Mouse (Mus musculus): ENCODE measurements around the gene Nrde2. TPM values are rescaled to one million over a fixed set of nuclear protein-coding genes. Genes with fewer than 3 reads are reported as not detected.

Gene Nrde2
- polyA plus RNA-seq, 1 experiment = 8.1 TPM

DNA sequence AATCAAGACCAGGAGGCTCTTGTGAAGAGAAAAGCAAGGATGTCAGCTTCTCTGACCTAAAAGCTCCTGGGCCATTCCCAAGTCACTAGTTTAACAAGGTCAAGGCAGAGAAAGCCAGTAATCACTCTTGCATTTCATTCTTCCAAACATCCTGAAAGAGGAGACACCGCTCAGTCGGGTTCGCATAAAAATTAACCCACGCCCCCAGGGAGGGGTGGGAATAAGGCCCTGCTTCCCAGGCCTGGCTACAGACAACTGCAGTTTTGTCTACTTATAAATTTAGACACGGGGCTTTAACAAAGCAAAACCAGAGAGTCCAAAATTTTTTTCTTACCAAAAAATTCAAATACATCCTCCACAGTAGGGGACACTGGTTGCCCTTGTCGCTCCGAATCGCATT lies 30.5 kb downstream of the Nrde2 start:
- Histone ChIP-seq H3K4me1 (ENCODE audit: control insufficient read depth, insufficient read depth, low read length) (no peaks in the 10 kb centered on the region), H3K4me3 (ENCODE audit: insufficient read depth, low read length) (no peak overlapping the region), H3K27ac (ENCODE audit: insufficient read depth, low read length) (no peak overlapping the region)
- TF ChIP-seq CTCF (IDR thresholded peaks at IDR 0.05; ENCODE audit: borderline replicate concordance, insufficient read depth, low read length) = no peak
- TF ChIP-seq POLR2A (IDR thresholded peaks at IDR 0.05; ENCODE audit: low read depth, low read length) = no peak

DNA sequence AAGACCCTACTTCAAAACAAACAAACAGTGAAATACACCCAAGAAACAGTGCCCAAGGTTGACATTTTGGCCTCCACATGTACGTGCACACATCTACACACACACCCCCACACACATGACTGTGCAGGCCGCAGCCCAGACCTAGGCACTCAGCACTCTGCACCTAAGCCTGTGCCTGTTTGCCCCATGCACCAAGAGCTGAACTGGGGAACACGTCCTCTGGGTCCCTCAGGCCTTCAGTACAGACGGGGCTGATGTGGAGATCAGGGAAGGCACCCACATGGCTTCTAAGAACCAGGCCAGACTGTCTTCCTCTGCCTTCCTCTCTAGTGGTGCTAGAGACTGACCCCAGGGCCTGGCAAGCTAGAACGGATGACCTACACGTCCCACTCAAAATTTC lies 30.9 kb downstream of the Nrde2 start:
- TF ChIP-seq CTCF (IDR thresholded peaks at IDR 0.05; ENCODE audit: borderline replicate concordance, insufficient read depth, low read length) (no peak), POLR2A (IDR thresholded peaks at IDR 0.05; ENCODE audit: low read depth, low read length) (no peak)
- H3K4me1 ChIP-seq (ENCODE audit: control insufficient read depth, insufficient read depth, low read length) = no peaks in the 10 kb centered on the region
- H3K27ac ChIP-seq (ENCODE audit: insufficient read depth, low read length) = no peak overlapping the region
- H3K4me3 ChIP-seq (ENCODE audit: insufficient read depth, low read length) = no peak overlapping the region

DNA sequence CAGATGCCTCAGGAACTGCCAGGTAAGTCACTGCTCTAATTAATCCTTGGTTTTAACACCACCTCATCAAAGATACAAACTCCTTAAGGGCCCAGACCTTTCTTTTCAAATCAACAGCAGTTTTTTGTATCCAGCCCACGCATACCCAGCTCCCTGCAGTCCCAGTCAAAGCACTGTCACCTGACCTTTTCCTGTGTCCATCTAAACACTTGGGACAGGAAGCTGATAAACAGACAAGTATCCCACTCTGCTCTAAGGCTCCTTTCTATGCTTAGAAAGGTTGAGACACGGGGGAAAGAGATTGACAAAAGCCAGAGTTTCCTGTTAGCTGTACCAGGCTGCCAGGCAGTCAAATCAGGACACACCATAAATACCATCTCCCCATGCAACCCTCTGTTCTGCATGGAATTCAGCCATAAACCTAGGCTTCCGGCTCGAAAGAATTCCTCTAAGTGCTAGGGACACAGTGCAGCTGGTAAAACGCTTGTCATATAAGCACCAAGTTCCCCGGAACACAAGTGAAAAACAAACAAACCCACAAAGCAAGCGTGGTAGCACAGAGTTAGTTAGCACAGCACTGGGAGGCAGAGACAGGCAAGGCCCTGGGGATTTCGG lies 31.5 kb downstream of the Nrde2 start:
- Histone ChIP-seq H3K4me3 (ENCODE audit: insufficient read depth, low read length) (no peak overlapping the region), H3K4me1 (ENCODE audit: control insufficient read depth, insufficient read depth, low read length) (no peaks in the 10 kb centered on the region), H3K27ac (ENCODE audit: insufficient read depth, low read length) (no peak overlapping the region)
- TF ChIP-seq POLR2A (IDR thresholded peaks at IDR 0.05; ENCODE audit: low read depth, low read length) = no peak
- TF ChIP-seq CTCF (IDR thresholded peaks at IDR 0.05; ENCODE audit: borderline replicate concordance, insufficient read depth, low read length) = no peak

DNA sequence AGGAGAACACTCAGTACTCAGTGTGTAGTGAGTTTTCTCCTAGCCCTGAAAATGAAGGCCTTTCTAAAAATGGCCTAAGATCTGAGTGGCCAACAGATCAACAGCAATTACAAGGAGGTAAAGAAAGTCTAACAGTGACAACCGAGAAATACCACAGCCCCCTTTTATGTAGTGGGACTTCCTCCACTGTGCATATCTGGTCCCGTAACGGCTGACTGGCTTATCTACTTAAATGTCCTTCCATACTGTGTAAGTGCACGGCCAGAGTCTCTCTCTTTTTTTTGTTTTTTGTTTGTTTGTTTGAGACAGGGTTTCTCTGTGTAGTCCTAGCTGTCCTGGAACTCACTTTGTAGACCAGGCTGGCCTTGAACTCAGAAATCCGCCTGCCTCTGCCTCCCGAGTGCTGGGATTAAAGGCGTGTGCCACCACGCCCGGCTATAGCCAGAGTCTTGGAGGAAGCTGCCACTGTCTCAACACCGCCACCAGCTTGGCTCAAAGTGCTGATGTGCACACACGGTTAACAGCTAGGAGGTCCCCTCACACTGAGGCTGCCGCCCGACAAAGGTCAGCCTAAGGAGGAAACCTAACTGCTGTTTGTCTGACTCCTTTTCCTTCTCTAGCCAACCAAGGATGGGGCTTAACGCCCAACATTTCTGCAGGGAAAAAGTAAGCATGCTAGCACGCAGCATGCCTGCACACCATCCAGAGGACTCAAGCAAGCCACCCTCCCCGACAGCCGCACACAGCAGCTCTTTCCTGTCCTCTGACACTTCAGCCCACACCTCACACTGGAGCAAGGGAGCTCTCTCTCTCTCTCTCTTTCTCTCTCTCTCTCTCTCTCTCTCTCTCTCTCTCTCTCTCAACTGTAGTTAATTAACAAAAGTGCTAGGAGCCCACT lies 32.2 kb downstream of the Nrde2 start:
- Histone ChIP-seq H3K4me1 (ENCODE audit: control insufficient read depth, insufficient read depth, low read length) (no peaks in the 10 kb centered on the region), H3K4me3 (ENCODE audit: insufficient read depth, low read length) (no peak overlapping the region), H3K27ac (ENCODE audit: insufficient read depth, low read length) (no peak overlapping the region)
- TF ChIP-seq POLR2A (IDR thresholded peaks at IDR 0.05; ENCODE audit: low read depth, low read length) = no peak
- no peak for TF ChIP-seq CTCF (IDR thresholded peaks at IDR 0.05; ENCODE audit: borderline replicate concordance, insufficient read depth, low read length)

DNA sequence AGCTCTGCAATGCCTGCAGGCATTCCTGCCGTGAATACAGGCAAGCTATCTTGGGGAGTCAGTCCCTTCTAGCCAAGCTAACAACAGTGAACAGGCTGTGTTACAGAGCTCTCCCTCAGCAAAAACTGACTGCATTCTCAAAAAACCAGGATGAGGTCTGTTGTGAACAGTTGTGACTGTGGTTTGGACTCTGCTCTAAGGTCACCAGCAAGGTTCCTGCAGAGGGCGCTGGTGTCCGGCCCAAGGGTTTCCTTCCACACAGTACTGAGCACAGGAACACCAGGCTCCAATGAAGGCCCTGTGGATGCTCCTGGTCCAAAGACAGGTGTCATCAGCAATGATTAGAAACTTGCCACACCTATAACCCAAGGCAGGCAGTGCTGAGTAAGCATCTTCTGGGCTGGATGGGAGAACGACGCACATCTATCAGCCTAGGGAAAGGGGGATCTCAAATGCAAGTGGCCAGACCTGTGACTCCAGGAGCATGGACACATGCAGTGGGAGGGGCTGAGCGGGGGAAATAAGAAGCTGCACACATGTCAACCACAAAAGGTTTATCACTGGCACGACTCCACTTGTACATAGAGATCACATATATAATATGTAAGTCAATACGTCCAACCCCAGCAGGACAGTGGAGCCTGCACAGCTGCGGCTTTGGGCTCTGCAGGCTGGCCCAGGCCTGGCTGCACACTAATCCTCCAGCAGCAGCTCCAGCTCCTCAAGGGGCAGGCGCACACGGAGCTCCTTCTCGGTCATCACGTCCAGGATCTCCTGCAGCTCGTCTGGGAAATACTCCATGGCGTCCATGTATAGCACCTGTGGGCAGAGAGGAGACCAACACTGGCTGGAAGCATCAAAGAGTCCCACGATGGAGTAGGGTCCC lies 34.3 kb downstream of the Nrde2 start:
- Histone ChIP-seq H3K27ac (ENCODE audit: insufficient read depth, low read length) (no peak overlapping the region), H3K4me1 (ENCODE audit: control insufficient read depth, insufficient read depth, low read length) (no peaks in the 10 kb centered on the region), H3K4me3 (ENCODE audit: insufficient read depth, low read length) (no peak overlapping the region)
- TF ChIP-seq POLR2A (IDR thresholded peaks at IDR 0.05; ENCODE audit: low read depth, low read length) (no peak), CTCF (IDR thresholded peaks at IDR 0.05; ENCODE audit: borderline replicate concordance, insufficient read depth, low read length) (no peak)

DNA sequence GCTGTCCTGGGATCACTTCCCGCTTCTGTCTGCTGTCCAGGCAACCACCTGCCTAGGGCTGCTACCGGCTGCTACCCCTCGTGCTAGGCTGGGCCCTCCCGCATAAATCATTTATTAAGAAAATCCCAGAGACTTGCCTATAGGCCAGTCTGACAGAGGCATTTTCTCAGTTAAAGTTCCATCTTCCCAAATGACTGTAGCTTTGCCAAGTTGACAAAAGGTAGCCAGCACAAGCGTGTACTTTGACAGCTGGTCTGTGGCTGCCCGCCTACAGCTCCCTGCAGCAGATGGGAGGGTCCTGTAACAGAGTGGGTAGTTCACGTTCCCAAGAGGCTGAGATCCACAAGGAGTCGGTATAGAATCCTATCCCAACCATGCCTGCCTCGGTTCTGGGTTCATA lies 36.0 kb downstream of the Nrde2 start:
- no peaks in the 10 kb centered on the region for H3K4me1 ChIP-seq (ENCODE audit: control insufficient read depth, insufficient read depth, low read length)
- no peak overlapping the region for H3K4me3 ChIP-seq (ENCODE audit: insufficient read depth, low read length)
- H3K27ac ChIP-seq (ENCODE audit: insufficient read depth, low read length) = no peak overlapping the region
- TF ChIP-seq CTCF (IDR thresholded peaks at IDR 0.05; ENCODE audit: borderline replicate concordance, insufficient read depth, low read length) = no peak
- TF ChIP-seq POLR2A (IDR thresholded peaks at IDR 0.05; ENCODE audit: low read depth, low read length) = no peak

DNA sequence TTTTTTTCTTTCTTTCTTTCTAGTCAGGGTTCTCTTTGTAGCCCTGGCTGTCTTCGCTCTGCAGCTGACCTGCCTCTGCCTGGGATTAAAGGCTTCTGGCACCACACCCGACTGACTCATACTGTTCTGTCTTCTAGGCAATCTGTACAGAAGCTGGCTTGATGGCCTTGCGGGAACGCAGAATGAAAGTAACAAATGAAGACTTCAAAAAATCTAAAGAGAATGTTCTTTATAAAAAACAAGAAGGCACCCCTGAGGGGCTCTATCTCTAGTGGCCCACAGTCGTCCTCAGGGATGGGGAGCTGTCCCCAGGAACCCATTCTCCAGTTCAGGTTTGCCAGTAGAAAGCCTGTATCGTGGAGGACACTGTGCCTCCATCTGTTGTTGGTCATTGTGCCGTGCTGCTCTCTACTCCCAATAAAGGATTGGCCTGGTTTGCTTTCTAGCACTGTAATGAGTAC lies 36.5 kb downstream of the Nrde2 start:
- TF ChIP-seq CTCF (IDR thresholded peaks at IDR 0.05; ENCODE audit: borderline replicate concordance, insufficient read depth, low read length) = no peak
- no peak for TF ChIP-seq POLR2A (IDR thresholded peaks at IDR 0.05; ENCODE audit: low read depth, low read length)
- no peak overlapping the region for H3K27ac ChIP-seq (ENCODE audit: insufficient read depth, low read length)
- H3K4me1 ChIP-seq (ENCODE audit: control insufficient read depth, insufficient read depth, low read length) = no peaks in the 10 kb centered on the region

DNA sequence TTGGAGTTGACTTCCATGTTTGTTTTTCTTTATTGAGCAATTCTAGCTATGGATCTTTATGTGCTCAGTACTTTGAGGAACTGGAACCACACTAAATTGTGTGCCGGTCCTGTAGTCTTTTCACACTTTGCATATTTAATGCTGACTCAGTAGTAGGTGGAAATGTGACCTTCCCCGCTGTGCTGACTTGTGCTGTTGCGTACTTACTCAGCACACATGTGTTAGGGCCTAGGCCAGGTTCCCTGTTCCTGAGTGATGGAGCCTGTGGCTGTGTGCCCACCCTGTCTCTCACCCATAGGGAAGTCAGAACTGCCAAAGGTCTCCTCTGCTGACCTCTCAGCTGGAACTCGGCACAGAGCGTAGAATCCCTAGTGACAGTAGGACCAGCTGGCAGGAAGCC lies 43.5 kb downstream of the Nrde2 start:
- Histone ChIP-seq H3K4me1 (ENCODE audit: control insufficient read depth, insufficient read depth, low read length) (peaks cover 6% of the 10 kb centered on the region), H3K4me3 (ENCODE audit: insufficient read depth, low read length) (no peak overlapping the region), H3K27ac (ENCODE audit: insufficient read depth, low read length) (no peak overlapping the region)
- TF ChIP-seq POLR2A (IDR thresholded peaks at IDR 0.05; ENCODE audit: low read depth, low read length) (no peak), CTCF (IDR thresholded peaks at IDR 0.05; ENCODE audit: borderline replicate concordance, insufficient read depth, low read length) (no peak)

More for the DNA sequence above, 36.5 kb downstream of the Nrde2 start:
- H3K4me3 ChIP-seq (ENCODE audit: insufficient read depth, low read length) = no peak overlapping the region

DNA sequence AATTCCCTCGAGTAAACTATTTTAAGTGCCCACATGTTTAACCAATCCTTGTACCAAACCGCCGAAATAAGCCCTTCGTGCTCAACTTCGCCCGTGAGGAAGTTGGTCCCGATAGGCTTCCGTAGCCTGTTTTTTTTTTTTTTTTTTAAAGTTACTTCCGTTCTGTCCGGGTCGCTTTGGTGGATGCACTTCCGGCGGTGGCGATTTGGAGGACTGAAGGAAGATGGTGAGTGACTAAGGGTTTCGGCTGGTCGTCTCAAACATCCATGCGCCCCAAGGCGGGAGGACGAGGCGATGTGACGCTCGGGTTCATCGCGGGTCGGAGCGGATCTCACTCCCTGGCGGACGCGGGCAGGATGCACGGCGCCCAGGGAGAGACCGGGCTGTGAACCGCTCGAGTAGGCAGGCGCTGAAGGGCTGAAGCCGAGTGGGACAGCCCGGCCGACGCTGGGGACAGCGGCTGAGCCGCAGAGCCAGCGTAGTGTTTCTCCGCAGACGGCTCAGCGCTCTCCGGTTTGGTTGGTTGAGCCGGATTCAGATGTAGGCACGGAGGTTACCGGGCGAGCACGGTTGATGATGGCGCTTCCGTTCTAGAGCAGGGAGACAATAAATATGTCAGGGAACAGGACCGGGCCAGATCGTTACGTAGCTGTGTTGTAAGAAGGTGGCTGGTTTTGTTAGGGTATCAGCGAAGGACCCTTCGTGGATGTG lies 49.3 kb downstream of the Nrde2 start, which contains the start of gene Psmc1:
Gene Psmc1, plus strand, starts transcription at position 169 of the 711 bp plus-strand sequence.
- Histone ChIP-seq H3K4me1 (ENCODE audit: control insufficient read depth, insufficient read depth, low read length) (peaks cover 6% of the 10 kb centered on the region), H3K4me3 (ENCODE audit: insufficient read depth, low read length) (peak within 1 kb of the TSS; percentile 87), H3K27ac (ENCODE audit: insufficient read depth, low read length) (peak within 1 kb of the TSS; percentile 83)
- TF ChIP-seq CTCF (IDR thresholded peaks at IDR 0.05; ENCODE audit: borderline replicate concordance, insufficient read depth, low read length) (no peak), POLR2A (IDR thresholded peaks at IDR 0.05; ENCODE audit: low read depth, low read length) (peak; percentile 90)
